Mouse (Mus musculus) embryonic facial prominence, embryonic 11.5 days (tissue): ENCODE results near the gene Tmem33. TPM values are rescaled to one million over a fixed set of nuclear protein-coding genes. Genes with fewer than 3 reads are reported as not detected.
A peak's percentile ranks its signal among the peaks of the same experiment; 100 is the strongest.

Source experiments
- ATAC-seq: fragments of 200-750 bp; cut with Nextera tagmentation; replicated peaks from 2 replicates; pipeline ENCODE4 v1.8.0; 2017; ENCODE audit warnings: low read depth; ENCODE audit not compliant: insufficient number of reproducible peaks, low FRiP score, low TSS enrichment
- DNase-seq: peaks from one replicate; pipeline ENCODE4 v3.0.0-alpha.2; 2015; ENCODE audit warnings: low spot score
- H3K27ac ChIP-seq: fragments of 300-500 bp; sonication (generic); replicated peaks from 2 replicates; pipeline ENCODE4 v1.5.1; 2014; ENCODE audit warnings: mild to moderate bottlenecking, low read depth, low read length, control low read depth
- H3K27me3 ChIP-seq: fragments of 300-500 bp; sonication (generic); 2 replicates; pipeline ENCODE4 v1.6.1; 2014; ENCODE audit warnings: mild to moderate bottlenecking, low read length, moderate library complexity, mixed read lengths; ENCODE audit not compliant: control insufficient read depth, insufficient read depth
- H3K36me3 ChIP-seq: fragments of 300-500 bp; sonication (generic); replicated peaks from 2 replicates; pipeline ENCODE4 v1.6.1; 2014; ENCODE audit warnings: low read depth, mild to moderate bottlenecking, low read length, moderate library complexity, mixed read lengths; ENCODE audit not compliant: control insufficient read depth, insufficient read depth
- H3K4me1 ChIP-seq: fragments of 300-500 bp; sonication (generic); 2 replicates; pipeline ENCODE4 v1.6.1; 2014; ENCODE audit warnings: low read length, mixed read lengths; ENCODE audit not compliant: control insufficient read depth, insufficient read depth
- H3K4me2 ChIP-seq: fragments of 300-500 bp; sonication (generic); 2 replicates; pipeline ENCODE4 v1.6.1; 2014; ENCODE audit warnings: low read depth, mild to moderate bottlenecking, control low read depth, low read length, moderate library complexity
- H3K4me3 ChIP-seq: fragments of 300-500 bp; sonication (generic); 2 replicates; pipeline ENCODE4 v1.5.1; 2014; ENCODE audit warnings: low read depth, low read length, control low read depth
- H3K9ac ChIP-seq: fragments of 300-500 bp; sonication (generic); replicated peaks from 2 replicates; pipeline ENCODE4 v1.6.1; 2014; ENCODE audit warnings: mild to moderate bottlenecking, control low read depth, low read length
- H3K9me3 ChIP-seq: fragments of 300-500 bp; sonication (generic); replicated peaks from 2 replicates; pipeline ENCODE4 v1.6.1; 2016; ENCODE audit warnings: mild to moderate bottlenecking, low read length, inconsistent platforms, mixed read lengths; ENCODE audit not compliant: control insufficient read depth
- WGBS: fragments of 180-500 bp; shearing (Covaris S2); extraction: QIAGEN DNeasy Blood & Tissue Kit; methylation state at CpG from one replicate; pipeline ENCODE4 v1.1.7; 2014; 5-methylcytosine and 5-hydroxymethylcytosine counted together
- polyA plus RNA-seq: library from polyadenylated mRNA; unstranded; fragments of >200 nt; fragmentation: Nextera tagmentation; extraction: Ambion mirVana; gene quantifications from 2 replicates; pipeline ENCODE4 v1.2.1, GENCODE M21; 2014

Tmem33 gene
- polyA plus RNA-seq, 1 experiment from 2014 or later = 101 TPM

DNA sequence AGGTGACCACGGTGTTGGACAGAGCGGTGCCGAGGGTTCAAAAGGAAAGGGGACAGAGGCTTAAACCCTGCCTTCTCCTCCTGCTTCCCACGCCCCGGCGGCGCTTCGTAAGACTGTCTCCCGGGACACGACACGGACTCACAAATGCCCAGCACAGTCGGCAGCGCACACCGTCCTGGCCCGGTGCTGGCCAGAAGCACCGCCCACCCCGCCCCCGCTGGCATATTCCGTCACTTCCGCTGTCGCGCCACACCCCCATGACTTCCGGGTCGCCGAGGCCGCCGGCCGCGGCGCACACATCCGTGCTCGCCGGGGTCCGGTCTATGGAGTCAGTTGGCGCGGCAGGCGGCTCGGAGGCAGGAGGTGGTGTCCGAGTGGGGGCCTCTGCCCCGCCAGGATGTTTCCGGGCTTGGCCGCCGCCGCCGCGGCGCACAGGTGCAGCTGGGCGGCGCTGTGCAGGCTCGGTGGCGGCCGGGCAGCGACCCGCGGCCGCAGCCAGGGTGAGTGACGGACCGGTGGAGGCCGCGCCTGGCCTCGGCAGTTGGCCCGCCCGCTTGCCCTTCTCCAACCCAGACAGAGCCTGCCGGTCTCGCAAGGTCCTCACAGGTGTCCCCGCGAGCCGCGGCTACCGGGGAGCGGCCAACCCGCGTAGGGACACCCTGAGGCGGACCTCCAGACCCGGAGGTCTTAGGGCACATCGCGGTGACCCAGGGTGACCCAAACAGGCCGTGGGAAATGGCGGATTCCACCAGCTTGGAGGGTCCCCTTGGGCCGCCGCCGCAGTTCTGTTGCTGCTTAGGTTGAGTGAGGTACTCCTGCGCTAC, 46.5 kb downstream of the Tmem33 start, which contains the start of gene Slc30a9:
TSS of gene Slc30a9 (plus strand) at position 258 of the 824 bp plus-strand sequence.
- Histone ChIP-seq H3K4me3 (peak within 1 kb of the TSS; percentile 99), H3K36me3 (no peaks in the 10 kb centered on the region), H3K27me3 (no peaks in the 10 kb centered on the region), H3K27ac (peak within 1 kb of the TSS; percentile 59), H3K9ac (peak within 1 kb of the TSS; percentile 88), H3K4me1 (no peaks in the 10 kb centered on the region), H3K4me2 (peak within 1 kb of the TSS; percentile 81), H3K9me3 (no peaks in the 10 kb centered on the region)
- ATAC-seq (peak; percentile 94), DNase-seq (peak; percentile 89)
- WGBS = under 1% methylated on average over 82 of the region's 83 CpGs

DNA sequence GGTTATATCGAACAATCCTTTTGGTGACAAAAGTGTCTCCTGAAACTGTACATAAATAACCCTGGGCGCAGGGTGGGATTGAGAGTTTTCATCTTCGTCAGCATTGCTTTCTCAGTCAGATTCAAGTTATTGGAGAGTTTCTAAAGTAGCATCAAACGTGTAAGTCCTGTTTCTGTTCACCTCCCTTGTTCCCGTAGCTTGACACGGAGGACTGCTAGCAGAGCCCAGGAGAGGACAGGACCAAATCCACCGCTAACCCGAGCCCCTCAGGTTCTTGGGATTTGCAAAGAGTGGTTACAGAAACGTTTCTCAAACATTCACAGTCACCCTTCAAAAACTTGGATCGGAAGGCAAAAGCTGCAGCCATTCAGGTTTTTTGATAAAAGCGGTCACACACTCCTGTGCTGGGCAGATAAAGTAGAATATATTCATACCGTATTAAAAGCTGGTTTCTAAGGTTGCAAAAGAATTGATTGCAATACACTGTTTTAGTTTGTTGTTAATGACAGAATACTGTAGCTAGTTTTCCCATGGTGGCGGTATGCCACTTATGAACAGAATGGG, 47.4 kb downstream of the Tmem33 start:
- 38% methylated on average over 13 of the region's 13 CpGs for WGBS
- Histone ChIP-seq H3K27ac (no peak overlapping the region), H3K4me3 (peak overlapping the region; percentile 99), H3K4me1 (no peaks in the 10 kb centered on the region), H3K27me3 (no peaks in the 10 kb centered on the region), H3K9ac (peak overlapping the region; percentile 88), H3K36me3 (no peaks in the 10 kb centered on the region), H3K4me2 (peak overlapping the region; percentile 81), H3K9me3 (no peaks in the 10 kb centered on the region)
- peak; percentile 4 for DNase-seq
- no peak for ATAC-seq

GRCm38 (mm10) chr5:67311811-67312521, 51.6 kb downstream of the Tmem33 start:
- H3K27ac ChIP-seq = no peak overlapping the region
- no peak for DNase-seq
- no peaks in the 10 kb centered on the region for H3K9me3 ChIP-seq
- H3K4me1 ChIP-seq = no peaks in the 10 kb centered on the region
- WGBS = 81% methylated on average over 3 of the region's 3 CpGs
- H3K4me3 ChIP-seq = no peak overlapping the region
- no peak overlapping the region for H3K4me2 ChIP-seq
- H3K9ac ChIP-seq = no peak overlapping the region
- ATAC-seq = no peak
- H3K27me3 ChIP-seq = no peaks in the 10 kb centered on the region
- no peaks in the 10 kb centered on the region for H3K36me3 ChIP-seq

- WGBS = 89% methylated on average over 3 of the region's 3 CpGs
- Histone ChIP-seq H3K9ac (no peak overlapping the region), H3K36me3 (no peaks in the 10 kb centered on the region), H3K27ac (no peak overlapping the region), H3K4me3 (no peak overlapping the region), H3K4me2 (no peak overlapping the region), H3K27me3 (no peaks in the 10 kb centered on the region), H3K9me3 (no peaks in the 10 kb centered on the region), H3K4me1 (no peaks in the 10 kb centered on the region)
- no peak for DNase-seq
- no peak for ATAC-seq
Measured at GRCm38 (mm10) chr5:67312522-67312851, 52.1 kb downstream of the Tmem33 start.

DNA sequence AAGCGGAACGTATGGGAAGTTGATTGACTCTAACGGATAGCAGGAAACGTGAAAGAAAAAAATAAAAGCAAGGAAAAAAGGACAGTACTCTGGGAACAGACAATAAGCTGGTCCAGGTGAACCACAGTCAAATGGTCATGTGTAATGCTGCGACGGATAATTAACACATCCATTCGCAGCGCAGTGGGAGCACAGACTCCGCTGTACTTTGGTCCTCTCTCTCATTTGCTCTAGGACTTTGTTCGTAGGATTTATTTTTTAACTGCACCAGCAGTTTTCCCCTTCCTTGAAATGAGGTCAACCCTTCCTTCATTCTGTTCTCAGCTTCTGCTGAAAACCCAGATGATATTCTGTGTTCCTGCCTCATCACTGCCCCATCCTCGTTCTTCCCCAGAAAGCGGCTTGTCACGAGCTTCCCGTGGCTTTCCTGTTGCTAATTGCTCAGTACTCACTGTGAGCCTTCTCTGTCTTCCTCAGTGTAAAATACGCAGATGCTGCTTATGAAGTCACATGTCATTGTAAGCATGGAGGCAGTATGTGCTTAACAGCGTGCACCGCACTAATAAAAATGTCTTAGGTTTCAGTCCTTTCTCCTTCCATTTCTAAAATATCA, 61.4 kb downstream of the Tmem33 start:
- WGBS = 90% methylated on average over 17 of the region's 17 CpGs
- no peaks in the 10 kb centered on the region for H3K4me1 ChIP-seq
- no peaks in the 10 kb centered on the region for H3K27me3 ChIP-seq
- no peak overlapping the region for H3K27ac ChIP-seq
- no peak for ATAC-seq
- no peak overlapping the region for H3K4me3 ChIP-seq
- no peak for DNase-seq
- no peak overlapping the region for H3K9ac ChIP-seq
- H3K4me2 ChIP-seq = no peak overlapping the region
- H3K9me3 ChIP-seq = no peaks in the 10 kb centered on the region
- no peaks in the 10 kb centered on the region for H3K36me3 ChIP-seq

- Histone ChIP-seq H3K9ac (no peak overlapping the region), H3K36me3 (no peaks in the 10 kb centered on the region), H3K27me3 (no peaks in the 10 kb centered on the region), H3K27ac (no peak overlapping the region), H3K4me1 (no peaks in the 10 kb centered on the region), H3K9me3 (no peaks in the 10 kb centered on the region), H3K4me3 (no peak overlapping the region), H3K4me2 (no peak overlapping the region)
- DNase-seq (no peak), ATAC-seq (no peak)
- 71% methylated on average over 1 of the region's 1 CpGs for WGBS
Measured at GRCm38 (mm10) chr5:67324032-67324431, 63.7 kb downstream of the Tmem33 start.

- 89% methylated on average over 6 of the region's 6 CpGs for WGBS
- Histone ChIP-seq H3K4me2 (no peak overlapping the region), H3K36me3 (0 out of 2 replicates have a peak, but pooled peaks cover 2% of the 10 kb centered on the region), H3K9ac (no peak overlapping the region), H3K4me3 (no peak overlapping the region), H3K27ac (no peak overlapping the region), H3K4me1 (no peaks in the 10 kb centered on the region), H3K27me3 (no peaks in the 10 kb centered on the region), H3K9me3 (no peaks in the 10 kb centered on the region)
- ATAC-seq (no peak), DNase-seq (no peak)
Measured at GRCm38 (mm10) chr5:67340811-67341210, 80.4 kb downstream of the Tmem33 start.
